ENCODE assay signal across 22 mouse cellular contexts in genomic region chr12:98525361-98525760, GRCm38 (mm10). TPM values are rescaled to one million over a fixed set of nuclear protein-coding genes. Genes with fewer than 3 reads are reported as not detected.
DNase-seq lines count a peak whose midpoint lies in the region; ATAC-seq lines count a peak whose summit lies in the region.
"Had no signal": no experiment of that assay in that cellular context is flagged by ENCODE, and none has a peak within 500 bp of the region (broad histone marks: within the 10 kb centered on the region; RNA-seq: fewer than 3 reads in every experiment).

No protein-coding gene starts in this region.

- H3K27me3 ChIP-seq in hindbrain, embryonic 12.5 days, result no peaks in the 10 kb centered on the region
- H3K27me3 ChIP-seq in hindbrain, embryonic 11.5 days (ENCODE audit: control insufficient read depth, insufficient read depth, low read length), result no peaks in the 10 kb centered on the region
- H3K27me3 ChIP-seq in midbrain, embryonic 13.5 days, result no peaks in the 10 kb centered on the region
- H3K27me3 ChIP-seq in midbrain, embryonic 15.5 days (replicated peaks), result no peaks in the 10 kb centered on the region
- H3K27me3 ChIP-seq in forebrain, embryonic 15.5 days, result no peaks in the 10 kb centered on the region
- H3K27me3 ChIP-seq in kidney, embryonic 15.5 days, result no peaks in the 10 kb centered on the region
- H3K27me3 ChIP-seq: intestine, embryonic 15.5 days had no signal

- no peak overlapping the region for H3K4me3 ChIP-seq in hindbrain, embryonic 12.5 days
- no peak overlapping the region for H3K4me3 ChIP-seq in hindbrain, embryonic 11.5 days (ENCODE audit: low read depth, low read length)
- H3K4me3 ChIP-seq in midbrain, embryonic 13.5 days (replicated peaks), result no peak overlapping the region
- H3K4me3 ChIP-seq in midbrain, embryonic 15.5 days, result no peak overlapping the region
- H3K4me3 ChIP-seq in forebrain, embryonic 15.5 days, result no peak overlapping the region
- no peak overlapping the region for H3K4me3 ChIP-seq in kidney, embryonic 15.5 days (replicated peaks)
- H3K4me3 ChIP-seq: heart, adult 2 months; intestine, embryonic 15.5 days had no signal

- DNase-seq in cerebellum, postnatal 14 days, result peak; percentile 58 to 60
- no peak for DNase-seq in cerebellum, postnatal 4 days (ENCODE audit: low spot score in 2 of 2)
- DNase-seq in hindbrain, embryonic 11.5 days (ENCODE audit: low spot score), result no peak
- DNase-seq: adrenal gland, postnatal 36 days; gastrocnemius, postnatal 25 days; heart, adult 2 months; heart, postnatal 36 days; kidney, adult 8-10 months; kidney, postnatal 14 days; layer of hippocampus, postnatal 36 days; thymus, adult 2 months had no signal

- peaks cover 19% of the 10 kb centered on the region for H3K36me3 ChIP-seq in hindbrain, embryonic 12.5 days
- H3K36me3 ChIP-seq in hindbrain, embryonic 11.5 days (ENCODE audit: control insufficient read depth, insufficient read depth, low read length), result peaks cover 9% of the 10 kb centered on the region
- peaks cover 43% of the 10 kb centered on the region for H3K36me3 ChIP-seq in midbrain, embryonic 13.5 days
- peaks cover 8% of the 10 kb centered on the region; the same call in 1 of the 2 replicates for H3K36me3 ChIP-seq in midbrain, embryonic 15.5 days (replicated peaks)
- peaks cover 24% of the 10 kb centered on the region for H3K36me3 ChIP-seq in forebrain, embryonic 15.5 days
- no peaks in the 10 kb centered on the region for H3K36me3 ChIP-seq in kidney, embryonic 15.5 days
- H3K36me3 ChIP-seq: intestine, embryonic 15.5 days had no signal

- WGBS in hindbrain, embryonic 12.5 days, result 94% methylated on average over 8 of the region's 8 CpGs
- WGBS in hindbrain, embryonic 11.5 days, result 93% methylated on average over 8 of the region's 8 CpGs
- WGBS in midbrain, embryonic 13.5 days, result 90% methylated on average over 8 of the region's 8 CpGs
- WGBS in midbrain, embryonic 15.5 days, result 86% methylated on average over 8 of the region's 8 CpGs
- 74% methylated on average over 8 of the region's 8 CpGs for WGBS in forebrain, embryonic 15.5 days
- WGBS in kidney, embryonic 15.5 days, result 88% methylated on average over 8 of the region's 8 CpGs

- no peak overlapping the region for H3K4me2 ChIP-seq in hindbrain, embryonic 12.5 days (replicated peaks)
- no peak overlapping the region for H3K4me2 ChIP-seq in hindbrain, embryonic 11.5 days (replicated peaks; ENCODE audit: low read depth, low read length)
- H3K4me2 ChIP-seq in midbrain, embryonic 13.5 days (replicated peaks), result no peak overlapping the region
- H3K4me2 ChIP-seq in midbrain, embryonic 15.5 days, result no peak overlapping the region
- no peak overlapping the region for H3K4me2 ChIP-seq in forebrain, embryonic 15.5 days (replicated peaks)
- no peak overlapping the region for H3K4me2 ChIP-seq in kidney, embryonic 15.5 days
- H3K4me2 ChIP-seq: intestine, embryonic 15.5 days had no signal

- H3K27ac ChIP-seq in hindbrain, embryonic 12.5 days, result 0 out of 2 replicates have a peak overlapping the region, but pooled peaks have one; percentile 7
- H3K27ac ChIP-seq in hindbrain, embryonic 11.5 days (ENCODE audit: low read depth, low read length), result no peak overlapping the region
- peak overlapping the region; percentile 63 for H3K27ac ChIP-seq in midbrain, embryonic 13.5 days
- no peak overlapping the region for H3K27ac ChIP-seq in midbrain, embryonic 15.5 days
- H3K27ac ChIP-seq in forebrain, embryonic 15.5 days (replicated peaks), result peak overlapping the region; percentile 63
- no peak overlapping the region for H3K27ac ChIP-seq in kidney, embryonic 15.5 days
- H3K27ac ChIP-seq: heart, adult 2 months; intestine, embryonic 15.5 days; macrophage; stomach, postnatal 0 days had no signal

- H3K9ac ChIP-seq in hindbrain, embryonic 12.5 days, result no peak overlapping the region
- no peak overlapping the region for H3K9ac ChIP-seq in hindbrain, embryonic 11.5 days (ENCODE audit: low read depth, low read length)
- no peak overlapping the region for H3K9ac ChIP-seq in midbrain, embryonic 13.5 days (replicated peaks)
- no peak overlapping the region for H3K9ac ChIP-seq in midbrain, embryonic 15.5 days
- H3K9ac ChIP-seq in forebrain, embryonic 15.5 days (replicated peaks), result no peak overlapping the region
- H3K9ac ChIP-seq in kidney, embryonic 15.5 days, result no peak overlapping the region
- H3K9ac ChIP-seq: intestine, embryonic 15.5 days had no signal

- no peak for ATAC-seq in hindbrain, embryonic 12.5 days (ENCODE audit: low FRiP score)
- no peak for ATAC-seq in hindbrain, embryonic 11.5 days (ENCODE audit: low FRiP score)
- no peak for ATAC-seq in midbrain, embryonic 13.5 days
- ATAC-seq in midbrain, embryonic 15.5 days (replicated peaks), result no peak
- ATAC-seq in forebrain, embryonic 15.5 days (replicated peaks), result no peak
- no peak for ATAC-seq in kidney, embryonic 15.5 days (replicated peaks; ENCODE audit: low FRiP score)
- ATAC-seq: CD4-positive, CD25-positive, alpha-beta regulatory T cell, adult 4 months; intestine, embryonic 15.5 days had no signal

- H3K9me3 ChIP-seq in hindbrain, embryonic 12.5 days (replicated peaks), result no peaks in the 10 kb centered on the region
- H3K9me3 ChIP-seq in hindbrain, embryonic 11.5 days (ENCODE audit: control insufficient read depth, low read length), result no peaks in the 10 kb centered on the region
- H3K9me3 ChIP-seq in midbrain, embryonic 13.5 days, result no peaks in the 10 kb centered on the region
- no peaks in the 10 kb centered on the region for H3K9me3 ChIP-seq in midbrain, embryonic 15.5 days
- no peaks in the 10 kb centered on the region for H3K9me3 ChIP-seq in forebrain, embryonic 15.5 days
- no peaks in the 10 kb centered on the region for H3K9me3 ChIP-seq in kidney, embryonic 15.5 days (replicated peaks)
- H3K9me3 ChIP-seq: intestine, embryonic 15.5 days had no signal

- H3K4me1 ChIP-seq in hindbrain, embryonic 12.5 days, result peaks cover 13% of the 10 kb centered on the region
- H3K4me1 ChIP-seq in hindbrain, embryonic 11.5 days (replicated peaks; ENCODE audit: control insufficient read depth, insufficient read depth, low read length), result 0 out of 2 replicates have a peak, but pooled peaks cover 2% of the 10 kb centered on the region
- peaks cover 31% of the 10 kb centered on the region for H3K4me1 ChIP-seq in midbrain, embryonic 13.5 days (replicated peaks)
- peaks cover 17% of the 10 kb centered on the region for H3K4me1 ChIP-seq in midbrain, embryonic 15.5 days
- peaks cover 15% of the 10 kb centered on the region; the same call in 1 of the 2 replicates for H3K4me1 ChIP-seq in forebrain, embryonic 15.5 days
- no peaks in the 10 kb centered on the region for H3K4me1 ChIP-seq in kidney, embryonic 15.5 days
- H3K4me1 ChIP-seq: intestine, embryonic 15.5 days had no signal

RNA-seq across cellular contexts. Expression of gene Kcnk10, which starts 52.7 kb away (rescaled TPM):
- polyA plus RNA-seq in hindbrain, embryonic 12.5 days (2016; fragmentation: Nextera tagmentation; extraction: Ambion mirVana), result 32.1 and 35.1 TPM in 2 replicates
- 36.5 and 40.3 TPM in 2 replicates for polyA plus RNA-seq in hindbrain, embryonic 11.5 days (2014; fragmentation: Nextera tagmentation; extraction: Ambion mirVana)
- 51.8 and 53.9 TPM in 2 replicates for polyA plus RNA-seq in midbrain, embryonic 13.5 days (2015; fragmentation: Nextera tagmentation; extraction: Ambion mirVana)
- 44.7 and 50.8 TPM in 2 replicates for polyA plus RNA-seq in midbrain, embryonic 15.5 days (2015; fragmentation: Nextera tagmentation; extraction: Ambion mirVana)
- polyA plus RNA-seq in forebrain, embryonic 15.5 days (2015; fragmentation: Nextera tagmentation; extraction: Ambion mirVana), result 51.7 and 52.1 TPM in 2 replicates
- 0.90 and 1.5 TPM in 2 replicates for polyA plus RNA-seq in kidney, embryonic 15.5 days (2015; fragmentation: Nextera tagmentation; extraction: Ambion mirVana)
- polyA plus RNA-seq: limb, embryonic 11.5 days; liver, embryonic 16.5 days; macrophage had no signal

Comparison
In these comparisons a context has a peak if more than half of its experiments do, and no peak if none do; other contexts are left out.
1. DNase-seq: peak in cerebellum, postnatal 14 days (2 of 2); none in cerebellum, postnatal 4 days (0 of 2) and hindbrain, embryonic 11.5 days (single experiment).
2. H3K27ac ChIP-seq: peak in hindbrain, embryonic 12.5 days (single experiment), midbrain, embryonic 13.5 days (single experiment) and forebrain, embryonic 15.5 days (single experiment); none in hindbrain, embryonic 11.5 days (single experiment), midbrain, embryonic 15.5 days (single experiment) and kidney, embryonic 15.5 days (single experiment).
3. RNA of gene Kcnk10, which starts 52.7 kb away (polyA plus RNA-seq): 51.8 to 53.9 TPM in midbrain, embryonic 13.5 days, 51.7 to 52.1 TPM in forebrain, embryonic 15.5 days, 44.7 to 50.8 TPM in midbrain, embryonic 15.5 days, 36.5 to 40.3 TPM in hindbrain, embryonic 11.5 days and 32.1 to 35.1 TPM in hindbrain, embryonic 12.5 days; 0.90 to 1.5 TPM in kidney, embryonic 15.5 days; every median in the first group is over 10 times any median in the second.